Mouse (Mus musculus) heart, adult 2 months (tissue): ENCODE measurements at regions not wholly inside any gene's neighbourhood (a gene's known extent, or its start where the extent isn't known, plus 50 kb on each side); places are given as distances from the start of the nearest gene placed in this dataset.
A peak's percentile ranks its signal among the peaks of the same experiment; 100 is the strongest.

Source experiments
- DNase-seq, 2 experiments: peaks; one replicate each; pipeline ENCODE4 v3.0.0; 2021
- H3K27ac ChIP-seq: fragments of 200-600 bp; 2 replicates; pipeline ENCODE4 v1.8.1; 2022
- H3K27me3 ChIP-seq: fragments of 200-500 bp; 2 replicates; pipeline ENCODE4 v1.6.1; 2012; ENCODE audit warnings: mild to moderate bottlenecking, low read length, inconsistent platforms, mixed read lengths; ENCODE audit not compliant: control insufficient read depth, insufficient read depth
- H3K36me3 ChIP-seq: fragments of 200-500 bp; 2 replicates; pipeline ENCODE4 v1.6.1; 2012; ENCODE audit warnings: low read length, inconsistent platforms; ENCODE audit not compliant: control insufficient read depth, insufficient read depth
- H3K4me1 ChIP-seq: fragments of 200-500 bp; 2 replicates; pipeline ENCODE4 v1.6.1; 2011; ENCODE audit warnings: low read length; ENCODE audit not compliant: control insufficient read depth, insufficient read depth
- H3K4me3 ChIP-seq: fragments of 200-600 bp; 2 replicates; pipeline ENCODE4 v1.8.1; 2022
- H3K79me2 ChIP-seq: fragments of 200-500 bp; replicated peaks from 2 replicates; pipeline ENCODE4 v1.6.1; 2012; ENCODE audit warnings: mild to moderate bottlenecking, inconsistent platforms, low read length, moderate library complexity, mixed read lengths; ENCODE audit not compliant: control insufficient read depth, insufficient read depth
- H3K9ac ChIP-seq: fragments of 200-500 bp; 2 replicates; pipeline ENCODE4 v1.6.1; 2012; ENCODE audit warnings: low read depth, mild to moderate bottlenecking, control low read depth, inconsistent platforms, low read length, mixed read lengths
- CTCF ChIP-seq: fragments of 200-600 bp; IDR thresholded peaks from 2 replicates; pipeline ENCODE4 v1.8.1; 2022; ENCODE audit warnings: antibody characterized with exemption, mild to moderate bottlenecking, moderate library complexity
- EP300 ChIP-seq: fragments of 200-500 bp; IDR thresholded peaks from 2 replicates; pipeline ENCODE4 v1.6.1; 2011; ENCODE audit warnings: low read depth, low read length, control low read depth; ENCODE audit not compliant: insufficient read depth
- POLR2A ChIP-seq: fragments of 200-500 bp; IDR thresholded peaks from 2 replicates; pipeline ENCODE4 v1.6.1; 2011; ENCODE audit warnings: mild to moderate bottlenecking, low read depth, low read length, control low read depth; ENCODE audit not compliant: insufficient read depth
- WGBS: fragments of 180-500 bp; shearing (Covaris S2); methylation state at CpG from one replicate; pipeline ENCODE4 v1.1.7; 2018; 5-methylcytosine and 5-hydroxymethylcytosine counted together
- intact Hi-C: fragments of 180-260 bp; cut with DNase I; formaldehyde crosslinking; loops from one replicate; pipeline ENCODE4 v1.15.1; 2025

GRCm38 (mm10) chr1:76928035-76928434 is 586.9 kb downstream of the Epha4 start:
- no peak overlapping the region for H3K27ac ChIP-seq
- intact Hi-C loops, result no loop called here
- no peak for DNase-seq
- no peaks in the 10 kb centered on the region for H3K36me3 ChIP-seq
- no peak overlapping the region for H3K9ac ChIP-seq
- H3K27me3 ChIP-seq, result no peaks in the 10 kb centered on the region
- 79% methylated on average over 2 of the region's 2 CpGs for WGBS
- TF ChIP-seq CTCF (no peak), EP300 (no peak), POLR2A (no peak)
- H3K4me1 ChIP-seq, result no peaks in the 10 kb centered on the region
- H3K79me2 ChIP-seq, result no peaks in the 10 kb centered on the region
- H3K4me3 ChIP-seq, result no peak overlapping the region

DNA sequence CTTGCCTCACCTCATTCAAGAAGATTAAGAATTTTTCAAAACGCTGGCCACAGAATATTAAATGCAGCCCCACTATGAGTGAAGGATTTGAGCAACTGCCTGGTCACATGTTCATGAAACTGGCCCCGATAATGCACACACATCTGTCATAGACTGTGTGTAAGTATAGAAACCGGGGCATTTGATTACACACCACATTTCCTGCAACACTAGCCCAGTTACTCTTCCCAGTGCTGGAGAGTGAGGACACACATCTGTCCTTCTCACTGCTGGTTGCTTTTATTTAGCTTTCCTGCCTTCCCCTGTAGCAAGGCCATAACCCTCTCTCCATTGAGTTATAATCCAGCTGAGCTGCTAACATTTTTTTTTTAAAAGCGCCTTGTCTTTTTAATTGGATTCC is 581.4 kb downstream of the Epha4 start:
- no peak overlapping the region for H3K4me3 ChIP-seq
- no peaks in the 10 kb centered on the region for H3K27me3 ChIP-seq
- no peaks in the 10 kb centered on the region for H3K4me1 ChIP-seq
- no peak overlapping the region for H3K9ac ChIP-seq
- TF ChIP-seq POLR2A (no peak), CTCF (no peak)
- intact Hi-C loops, result no loop called here
- no peak for DNase-seq
- H3K79me2 ChIP-seq, result no peaks in the 10 kb centered on the region
- no peaks in the 10 kb centered on the region for H3K36me3 ChIP-seq
- 74% methylated on average over 4 of the region's 4 CpGs for WGBS
- H3K27ac ChIP-seq, result no peak overlapping the region

DNA sequence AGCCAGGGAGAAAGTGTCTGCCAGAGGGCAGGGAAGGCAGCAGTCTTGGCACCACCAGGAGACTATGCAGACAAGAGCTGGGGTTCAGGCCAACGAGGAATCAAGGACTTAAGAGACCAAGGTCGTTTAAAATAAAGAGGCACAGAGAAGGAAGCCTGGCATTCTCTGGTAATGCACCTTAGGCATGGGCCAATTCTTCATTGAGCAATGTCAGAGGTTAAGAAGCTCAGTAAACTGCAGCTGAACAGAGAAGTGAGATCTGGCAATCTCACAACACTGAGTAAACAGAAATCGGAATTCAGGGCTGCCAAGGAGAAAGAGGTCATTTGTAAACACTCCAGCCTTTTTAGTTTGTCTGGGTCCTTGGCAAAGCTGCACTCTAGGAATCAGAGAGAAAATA is 572.2 kb downstream of the Epha4 start:
- no peak overlapping the region for H3K9ac ChIP-seq
- TF ChIP-seq CTCF (peak; percentile 37), POLR2A (no peak)
- H3K4me3 ChIP-seq, result no peak overlapping the region
- H3K4me1 ChIP-seq, result no peaks in the 10 kb centered on the region; the same call in 1 of the 2 replicates
- intact Hi-C loops, result loop anchor here (10.0 kb wide), 1 partner anchor 102 kb away; no protein-coding TSS in a partner anchor
- 15% methylated on average over 3 of the region's 3 CpGs for WGBS
- DNase-seq, result peak; percentile 42 to 72
- no peaks in the 10 kb centered on the region for H3K27me3 ChIP-seq
- no peaks in the 10 kb centered on the region for H3K36me3 ChIP-seq
- H3K27ac ChIP-seq, result peak overlapping the region; percentile 34; the same call in 1 of the 2 replicates
- no peaks in the 10 kb centered on the region for H3K79me2 ChIP-seq

- H3K4me1 ChIP-seq, result no peaks in the 10 kb centered on the region; the same call in 1 of the 2 replicates
- no peak for DNase-seq
- no peak overlapping the region for H3K4me3 ChIP-seq
- H3K36me3 ChIP-seq, result no peaks in the 10 kb centered on the region
- intact Hi-C loops, result loop anchor here (10.0 kb wide), 1 partner anchor 101 kb away; no protein-coding TSS in a partner anchor
- TF ChIP-seq EP300 (no peak), CTCF (no peak), POLR2A (no peak)
- no peaks in the 10 kb centered on the region for H3K27me3 ChIP-seq
- H3K79me2 ChIP-seq, result no peaks in the 10 kb centered on the region
- 47% methylated on average over 4 of the region's 4 CpGs for WGBS
- H3K9ac ChIP-seq, result no peak overlapping the region
- no peak overlapping the region for H3K27ac ChIP-seq
Observed at GRCm38 (mm10) chr1:76944046-76944445, 570.8 kb downstream of the Epha4 start.

DNA sequence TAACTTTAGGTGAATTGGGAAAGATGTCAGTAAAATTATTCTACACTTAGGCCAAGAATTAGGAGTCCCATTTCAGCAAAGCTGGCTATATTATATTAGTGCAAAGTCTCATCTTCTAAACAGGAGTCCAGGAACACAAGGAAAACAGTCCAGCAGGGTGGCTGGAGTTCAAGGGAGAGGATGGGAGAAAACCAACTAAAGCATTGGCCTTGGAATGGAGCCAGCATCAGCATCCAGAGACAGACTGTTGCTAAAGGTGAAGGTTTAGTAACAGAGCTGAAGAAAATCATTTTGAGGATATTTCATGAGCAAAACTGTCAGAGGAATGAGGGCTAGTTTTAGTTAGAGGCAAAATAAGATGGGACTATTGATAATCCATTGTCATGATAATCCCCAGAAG is 559.9 kb downstream of the Epha4 start:
- TF ChIP-seq EP300 (no peak), CTCF (no peak), POLR2A (no peak)
- DNase-seq, result no peak
- Histone ChIP-seq H3K79me2 (no peaks in the 10 kb centered on the region), H3K4me1 (no peaks in the 10 kb centered on the region), H3K9ac (no peak overlapping the region), H3K27ac (no peak overlapping the region), H3K4me3 (no peak overlapping the region), H3K27me3 (no peaks in the 10 kb centered on the region), H3K36me3 (no peaks in the 10 kb centered on the region)
- intact Hi-C loops, result no loop called here

GRCm38 (mm10) chr1:76957411-76957810 is 557.5 kb downstream of the Epha4 start:
- no peak for DNase-seq
- H3K36me3 ChIP-seq, result no peaks in the 10 kb centered on the region
- H3K27ac ChIP-seq, result no peak overlapping the region
- H3K9ac ChIP-seq, result no peak overlapping the region
- no peak for TF ChIP-seq EP300
- TF ChIP-seq CTCF, result no peak
- no peak for TF ChIP-seq POLR2A
- 87% methylated on average over 5 of the region's 5 CpGs for WGBS
- H3K79me2 ChIP-seq, result no peaks in the 10 kb centered on the region
- no peaks in the 10 kb centered on the region for H3K27me3 ChIP-seq
- no peak overlapping the region for H3K4me3 ChIP-seq
- intact Hi-C loops, result no loop called here
- H3K4me1 ChIP-seq, result no peaks in the 10 kb centered on the region

DNA sequence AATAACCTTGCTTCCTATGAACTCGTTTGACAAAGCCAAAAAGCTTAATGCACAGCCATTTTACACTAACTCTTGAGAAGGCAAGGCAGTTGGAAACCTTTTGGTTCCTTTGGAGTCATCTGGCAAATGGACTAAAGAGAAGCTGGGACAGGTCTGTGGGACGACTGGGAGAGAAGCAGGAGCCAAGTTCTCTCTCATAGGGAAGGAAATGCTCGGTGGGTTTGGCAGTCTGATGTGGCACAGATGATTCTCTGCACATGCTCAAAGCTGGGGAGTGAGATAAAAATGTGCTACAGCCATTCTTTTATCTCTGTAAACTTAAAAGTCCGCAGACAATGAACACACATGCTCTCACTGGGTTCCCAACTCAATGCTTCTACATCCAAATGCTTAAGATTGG is 556.2 kb downstream of the Epha4 start:
- no peak overlapping the region for H3K4me3 ChIP-seq
- TF ChIP-seq EP300 (no peak), POLR2A (no peak), CTCF (no peak)

More for the DNA sequence above, 556.2 kb downstream of the Epha4 start:
- intact Hi-C loops, result no loop called here
- Histone ChIP-seq H3K27me3 (no peaks in the 10 kb centered on the region), H3K79me2 (no peaks in the 10 kb centered on the region), H3K9ac (no peak overlapping the region), H3K36me3 (no peaks in the 10 kb centered on the region), H3K4me1 (no peaks in the 10 kb centered on the region), H3K27ac (no peak overlapping the region)
- 27% methylated on average over 4 of the region's 4 CpGs for WGBS
- no peak for DNase-seq
